Mouse (Mus musculus) erythroblast, embryonic 14.5 days (primary cell): ENCODE measurements around the gene Tmem182. TPM values are rescaled to one million over a fixed set of nuclear protein-coding genes. Genes with fewer than 3 reads are reported as not detected.

Experiments used
- H3K27me3 ChIP-seq: 2 replicates; pipeline ENCODE4 v1.6.1; 2012; ENCODE audit warnings: inconsistent platforms; ENCODE audit not compliant: control insufficient read depth
- H3K36me3 ChIP-seq: 2 replicates; pipeline ENCODE4 v1.6.1; 2012; ENCODE audit warnings: mild to moderate bottlenecking, inconsistent platforms; ENCODE audit not compliant: control insufficient read depth
- H3K4me1 ChIP-seq: 2 replicates; pipeline ENCODE4 v1.6.1; 2012; ENCODE audit warnings: inconsistent platforms; ENCODE audit not compliant: control insufficient read depth
- H3K4me3 ChIP-seq: replicated peaks from 2 replicates; pipeline ENCODE3; 2012; ENCODE audit warnings: moderate library complexity, mild to moderate bottlenecking, inconsistent platforms
- H3K9me3 ChIP-seq: 2 replicates; pipeline ENCODE4 v1.6.1; 2012; ENCODE audit warnings: low read length, inconsistent platforms, mixed read lengths; ENCODE audit not compliant: control insufficient read depth
- GATA1 ChIP-seq: IDR thresholded peaks from 2 replicates; pipeline ENCODE4 v1.6.1; 2012; ENCODE audit warnings: low read length, inconsistent platforms, mixed read lengths
- TAL1 ChIP-seq: IDR thresholded peaks from 3 replicates; pipeline ENCODE4 v1.6.1; 2012; ENCODE audit warnings: low read length, inconsistent platforms, mixed read lengths
- polyA plus RNA-seq: library from polyadenylated mRNA; stranded (reverse); fragments of >175 nt; gene quantifications from 2 replicates; pipeline ENCODE4 v1.2.3, GENCODE M21; 2012

Tmem182 gene
- polyA plus RNA-seq, 1 experiment: not detected

DNA sequence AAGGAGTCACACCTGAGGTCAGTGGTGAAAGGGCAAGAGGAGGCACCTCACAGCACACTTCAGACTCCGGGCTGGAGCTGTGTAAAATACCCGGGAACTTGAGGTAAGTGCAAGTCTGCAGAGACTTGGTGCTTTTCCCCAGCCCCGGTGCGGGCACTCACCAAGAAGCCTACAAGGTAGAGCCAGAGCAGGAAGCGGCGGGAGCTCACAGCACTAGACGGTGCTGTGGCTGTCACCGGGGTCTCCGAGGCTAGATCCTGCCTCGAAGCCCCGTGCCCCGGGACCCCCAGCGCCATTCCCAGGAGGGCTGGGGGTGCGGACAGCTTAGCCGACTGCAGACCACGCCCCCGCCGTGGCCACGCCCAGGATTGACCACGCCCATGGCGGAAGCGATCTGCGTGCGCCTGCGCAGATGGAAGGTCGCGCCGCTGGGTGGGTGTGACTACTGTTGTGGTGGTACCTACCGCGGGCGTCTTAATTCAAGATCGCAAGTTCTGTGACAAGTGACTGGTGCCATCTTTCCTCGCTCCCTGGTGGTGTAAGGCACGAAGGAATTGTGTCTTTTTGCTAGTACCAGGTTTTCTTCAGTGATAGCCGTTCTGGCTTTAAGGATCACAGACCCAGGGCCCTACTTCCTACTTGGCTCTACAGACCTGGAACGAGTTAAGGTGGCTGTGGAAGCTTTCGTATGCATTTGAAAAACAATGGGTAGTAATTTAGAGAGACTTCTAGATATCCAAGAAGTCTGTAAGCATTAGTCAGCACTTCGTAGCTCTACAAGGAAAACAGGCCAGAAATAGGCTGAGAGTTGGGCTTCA is 14.9 kb upstream of the Tmem182 start, which contains the start of gene Mfsd9:
Mfsd9 (minus strand) TSS at position 364 of the 818 bp plus-strand sequence.
- H3K4me1 ChIP-seq: peaks cover 16% of the 10 kb centered on the region
- no peaks in the 10 kb centered on the region for H3K36me3 ChIP-seq
- TF ChIP-seq TAL1 (no peak), GATA1 (no peak)
- peak within 1 kb of the TSS; percentile 77 for H3K4me3 ChIP-seq
- no peaks in the 10 kb centered on the region for H3K9me3 ChIP-seq
- no peaks in the 10 kb centered on the region for H3K27me3 ChIP-seq

DNA sequence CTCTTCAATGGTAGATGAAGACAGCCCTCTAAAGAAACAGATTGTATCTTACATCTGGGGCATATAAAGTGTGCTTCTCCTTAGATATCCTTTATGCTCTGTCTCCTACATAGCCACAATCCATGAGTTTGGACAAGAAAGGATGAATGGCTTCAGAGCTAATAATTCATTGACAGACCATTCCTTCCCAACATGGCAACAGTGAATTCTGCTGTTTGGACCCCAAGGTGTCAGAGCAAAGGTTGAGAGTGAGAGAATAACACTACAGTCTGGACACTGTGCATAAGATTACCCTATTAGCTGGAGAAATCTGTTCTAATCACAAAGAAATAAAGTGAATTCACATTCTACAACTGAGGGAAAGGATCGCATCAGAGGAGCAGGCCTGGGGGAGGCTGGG is 9.9 kb upstream of the Tmem182 start:
- Histone ChIP-seq H3K27me3 (no peaks in the 10 kb centered on the region), H3K4me3 (no peak overlapping the region), H3K36me3 (no peaks in the 10 kb centered on the region), H3K9me3 (no peaks in the 10 kb centered on the region), H3K4me1 (peaks cover 6% of the 10 kb centered on the region)
- TF ChIP-seq GATA1 (no peak), TAL1 (no peak)

GRCm38 (mm10) chr1:40797348-40797747 is 8.1 kb upstream of the Tmem182 start:
- Histone ChIP-seq H3K27me3 (no peaks in the 10 kb centered on the region), H3K36me3 (no peaks in the 10 kb centered on the region), H3K4me1 (no peaks in the 10 kb centered on the region), H3K9me3 (no peaks in the 10 kb centered on the region), H3K4me3 (no peak overlapping the region)
- no peak for TF ChIP-seq GATA1
- no peak for TF ChIP-seq TAL1

GRCm38 (mm10) chr1:40799121-40799520 is 6.3 kb upstream of the Tmem182 start:
- no peaks in the 10 kb centered on the region for H3K36me3 ChIP-seq
- H3K4me1 ChIP-seq: no peaks in the 10 kb centered on the region
- no peak for TF ChIP-seq TAL1
- no peak for TF ChIP-seq GATA1
- H3K4me3 ChIP-seq: no peak overlapping the region
- no peaks in the 10 kb centered on the region for H3K9me3 ChIP-seq
- no peaks in the 10 kb centered on the region for H3K27me3 ChIP-seq

DNA sequence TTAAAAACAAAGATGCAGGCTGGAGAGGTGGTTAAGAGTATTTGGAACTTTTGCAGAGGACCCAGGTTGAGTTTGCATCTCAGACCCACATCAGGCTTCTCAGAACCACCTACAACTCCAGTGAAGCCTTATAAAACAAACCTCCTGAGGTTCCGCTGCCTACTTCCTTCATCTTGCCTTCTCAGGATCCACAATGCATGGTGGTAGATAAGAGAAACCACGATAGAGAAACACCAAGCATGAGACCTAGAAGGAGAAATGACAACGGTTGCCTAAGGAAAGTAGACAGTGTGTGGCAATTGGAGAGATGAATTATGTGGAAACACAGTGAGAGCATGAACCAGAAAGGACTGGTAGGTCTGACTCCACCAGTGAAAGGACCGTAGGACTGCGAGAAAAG is 4.5 kb upstream of the Tmem182 start:
- Histone ChIP-seq H3K27me3 (no peaks in the 10 kb centered on the region), H3K4me1 (no peaks in the 10 kb centered on the region), H3K4me3 (no peak overlapping the region), H3K9me3 (no peaks in the 10 kb centered on the region), H3K36me3 (no peaks in the 10 kb centered on the region)
- TF ChIP-seq GATA1 (no peak), TAL1 (no peak)

DNA sequence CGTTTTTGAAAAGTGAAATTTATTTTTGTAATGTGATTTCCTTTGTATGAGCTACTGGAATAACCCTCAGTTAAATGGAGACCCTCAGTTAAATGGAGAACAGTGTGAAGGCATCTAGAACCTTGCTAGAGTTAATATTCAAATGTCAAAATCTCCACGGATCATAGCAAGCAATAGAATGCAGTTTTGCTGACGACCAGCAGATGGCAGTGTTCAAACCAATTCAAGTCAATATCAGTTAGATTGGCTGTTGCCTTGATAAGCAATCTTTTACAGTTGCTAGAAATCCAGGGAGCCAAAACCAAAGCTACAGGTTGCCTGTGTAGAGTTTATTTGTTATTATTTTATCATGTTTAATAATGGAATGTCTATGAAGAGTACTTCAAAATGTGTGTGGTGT is 2.6 kb upstream of the Tmem182 start:
- no peaks in the 10 kb centered on the region for H3K27me3 ChIP-seq
- TF ChIP-seq GATA1: no peak
- no peak for TF ChIP-seq TAL1
- no peaks in the 10 kb centered on the region for H3K4me1 ChIP-seq
- no peak overlapping the region for H3K4me3 ChIP-seq
- H3K9me3 ChIP-seq: no peaks in the 10 kb centered on the region
- H3K36me3 ChIP-seq: no peaks in the 10 kb centered on the region

- no peaks in the 10 kb centered on the region for H3K27me3 ChIP-seq
- H3K4me3 ChIP-seq: no peak overlapping the region
- H3K36me3 ChIP-seq: no peaks in the 10 kb centered on the region
- H3K4me1 ChIP-seq: no peaks in the 10 kb centered on the region
- no peaks in the 10 kb centered on the region for H3K9me3 ChIP-seq
- no peak for TF ChIP-seq GATA1
- TF ChIP-seq TAL1: no peak
Observed at GRCm38 (mm10) chr1:40804118-40804517, 1.3 kb upstream of the Tmem182 start.

DNA sequence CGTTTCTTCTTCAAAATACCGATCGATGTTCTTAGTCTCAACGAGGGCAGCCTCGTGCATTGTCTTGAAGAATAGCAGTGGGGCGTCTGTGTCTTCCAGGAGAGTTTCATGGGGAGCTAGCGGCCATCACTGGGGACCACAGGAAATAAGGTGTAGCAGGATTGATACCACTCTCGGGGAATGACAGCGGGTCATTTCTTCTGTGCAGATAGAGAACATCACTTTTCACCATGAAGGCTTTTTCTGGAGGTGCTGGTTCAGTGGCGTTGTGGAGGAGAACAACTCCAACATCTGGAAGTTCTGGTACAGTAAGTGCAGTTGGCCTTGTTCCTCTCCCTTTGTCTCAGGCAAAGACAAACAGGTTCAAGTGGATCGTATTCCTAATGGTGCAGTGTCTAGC is 490 bp downstream of the Tmem182 start:
- TF ChIP-seq GATA1 (no peak), TAL1 (no peak)
- no peaks in the 10 kb centered on the region for H3K36me3 ChIP-seq

DNA sequence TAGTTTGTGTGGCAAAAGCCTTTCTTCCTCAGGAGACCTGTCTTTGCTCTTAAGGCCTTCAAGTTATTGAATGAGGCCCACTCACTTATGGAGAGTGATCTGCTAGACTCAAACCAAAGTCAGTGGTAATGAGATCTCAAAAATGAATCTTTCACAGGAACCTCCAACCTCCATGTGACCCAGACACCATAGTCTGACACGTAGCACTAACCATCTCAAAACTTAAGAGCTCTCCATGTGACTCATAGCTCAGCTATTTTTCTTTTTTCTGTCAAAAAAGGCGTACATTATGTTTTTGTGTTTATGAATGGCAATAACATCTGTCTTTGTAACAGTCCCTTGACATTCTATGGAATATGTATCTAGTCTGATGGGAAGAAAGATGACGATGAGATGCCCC is 3.2 kb downstream of the Tmem182 start:
- Histone ChIP-seq H3K4me3 (no peak overlapping the region), H3K9me3 (no peaks in the 10 kb centered on the region), H3K36me3 (no peaks in the 10 kb centered on the region), H3K4me1 (no peaks in the 10 kb centered on the region), H3K27me3 (no peaks in the 10 kb centered on the region)
- no peak for TF ChIP-seq GATA1
- no peak for TF ChIP-seq TAL1

More for the DNA sequence above, 490 bp downstream of the Tmem182 start:
- Histone ChIP-seq H3K4me1 (no peaks in the 10 kb centered on the region), H3K27me3 (no peaks in the 10 kb centered on the region), H3K4me3 (no peak overlapping the region), H3K9me3 (no peaks in the 10 kb centered on the region)
